Mouse (Mus musculus) embryo, embryonic 10.5 days (tissue): ENCODE results near the gene Clstn2.

ENCODE experiments used
- DNase-seq: peaks from one replicate; pipeline ENCODE4 v3.0.0-alpha.2; 2015; ENCODE audit warnings: low spot score

The Clstn2 gene

DNA sequence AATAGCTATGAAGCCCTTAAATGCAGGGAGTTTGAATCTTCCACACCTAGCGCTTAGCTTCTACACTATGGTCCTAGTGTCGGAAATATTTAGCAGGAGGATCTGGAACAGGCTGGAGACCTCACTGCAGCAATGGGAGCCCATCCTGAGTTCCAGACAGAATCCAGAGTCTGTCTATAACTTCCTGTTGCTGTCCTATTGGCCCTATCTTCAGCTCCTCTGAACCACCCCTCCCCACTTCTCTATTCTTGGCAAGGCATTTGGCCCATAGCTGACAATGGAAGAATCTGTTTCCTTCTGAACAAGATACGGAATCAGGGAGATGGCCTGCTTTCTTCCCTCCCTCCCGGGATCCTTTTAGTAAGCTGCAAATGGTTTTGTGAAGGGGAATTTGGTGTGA, 488.6 kb downstream of the Clstn2 start:
- no peak for DNase-seq

DNA sequence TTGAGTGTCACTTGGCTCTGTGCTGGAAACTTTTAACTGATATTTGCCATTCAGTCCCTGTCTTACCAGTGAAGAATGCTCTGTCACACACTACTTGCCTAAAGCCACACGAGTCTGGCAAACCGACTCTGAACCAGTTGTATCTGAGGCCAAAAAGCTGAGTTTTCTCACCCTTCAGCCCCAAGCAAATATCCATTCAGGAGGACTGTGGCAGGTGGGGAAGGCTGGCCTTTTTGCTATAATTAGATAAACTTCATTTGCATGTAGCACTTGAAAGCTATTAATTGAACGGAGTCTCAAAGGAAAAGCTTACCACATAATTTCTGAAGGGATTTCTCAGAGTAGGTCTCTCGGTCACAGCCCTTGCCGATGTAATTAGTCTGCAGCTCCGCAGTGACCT, 491.6 kb downstream of the Clstn2 start:
- DNase-seq = no peak

DNA sequence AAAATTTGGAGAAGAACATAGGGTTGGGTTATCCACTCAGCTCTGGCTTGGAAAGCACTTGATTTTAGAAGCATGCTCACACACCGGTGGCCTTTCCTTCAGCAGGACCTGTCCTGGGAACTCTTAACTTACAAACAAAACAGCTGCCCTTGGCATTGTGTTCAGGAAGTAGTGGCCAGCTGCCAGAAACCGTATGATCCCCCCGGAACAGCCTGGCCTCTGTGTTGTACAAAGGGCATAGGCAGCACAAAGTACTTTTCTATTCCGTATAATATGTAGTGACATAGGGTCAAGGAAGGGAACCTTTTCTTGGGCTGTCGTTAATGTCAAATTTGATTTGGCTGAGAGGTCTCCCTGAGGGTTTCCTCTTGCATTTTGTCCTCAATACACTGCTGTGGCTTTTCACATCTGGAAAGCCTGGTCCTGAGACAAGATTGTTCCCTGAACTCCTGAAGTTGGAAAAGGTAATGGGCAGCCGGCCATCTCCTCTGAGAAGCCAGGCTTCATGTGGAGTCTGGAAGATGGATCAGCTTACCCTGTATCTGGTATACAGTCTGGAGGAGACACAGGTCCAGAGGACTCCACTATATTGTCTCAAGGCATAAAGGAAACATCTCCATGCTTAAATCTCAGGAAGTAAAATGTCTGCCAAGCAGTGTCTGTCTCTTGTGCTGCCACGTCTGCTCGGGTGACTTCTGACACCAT, 494.8 kb downstream of the Clstn2 start:
- peak; percentile 9 for DNase-seq

DNA sequence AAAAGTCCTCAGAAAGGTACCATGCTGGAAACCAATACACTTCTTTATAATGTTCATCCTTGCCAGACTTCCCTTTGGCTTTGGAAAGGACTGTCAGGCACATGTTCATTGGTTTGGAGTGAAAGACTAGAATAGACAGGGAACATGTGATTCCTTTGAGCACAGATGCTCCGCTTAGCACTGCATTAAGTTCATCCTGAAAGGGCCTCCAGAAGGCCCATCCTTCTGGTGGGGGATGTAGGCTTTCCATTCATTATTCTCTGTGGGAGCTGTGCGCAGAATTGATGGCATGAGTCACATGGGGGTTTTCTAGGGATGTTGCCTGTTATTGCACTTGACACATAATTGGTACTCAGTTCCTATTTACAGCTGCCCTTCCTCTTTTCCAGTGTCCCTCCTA, 498.8 kb downstream of the Clstn2 start:
- DNase-seq = no peak

DNA sequence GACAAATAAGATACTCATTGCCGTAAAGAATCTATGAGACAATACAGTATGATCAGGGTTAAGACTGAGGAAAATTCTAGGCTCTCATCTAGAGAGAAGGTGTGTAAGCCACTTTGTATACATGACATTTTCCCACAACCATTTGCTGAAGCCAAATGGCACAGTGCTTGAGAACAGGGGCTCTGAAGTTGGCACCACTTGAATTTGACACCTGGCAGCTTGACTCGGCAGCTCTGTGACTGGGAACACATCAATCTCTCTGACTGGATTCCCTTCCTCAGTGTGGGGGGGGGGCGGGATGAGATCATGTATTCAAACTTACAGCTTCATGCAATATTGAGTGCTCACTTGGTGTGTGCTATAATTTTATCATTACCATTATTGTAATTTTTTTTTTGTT, 499.7 kb downstream of the Clstn2 start:
- DNase-seq = no peak

DNA sequence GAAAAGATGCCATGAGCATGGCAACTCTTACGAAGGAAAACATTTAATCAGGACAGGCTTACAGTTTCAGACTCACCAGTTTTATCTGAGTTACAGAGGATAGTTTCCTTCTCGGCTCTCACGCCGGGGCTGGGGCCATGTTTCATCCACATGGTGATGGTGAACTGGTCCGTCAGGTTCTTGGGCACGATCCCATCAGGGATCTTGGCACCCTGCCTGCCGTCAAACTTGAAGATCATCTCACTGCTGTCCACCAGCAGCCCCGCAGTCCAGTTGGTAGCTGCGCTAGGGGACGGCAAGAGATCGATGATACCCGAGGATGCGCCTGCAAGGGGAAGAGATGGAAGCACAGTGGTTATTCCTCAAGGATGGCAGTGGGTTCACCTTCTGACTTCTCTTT, 500.4 kb downstream of the Clstn2 start:
- DNase-seq = no peak

DNA sequence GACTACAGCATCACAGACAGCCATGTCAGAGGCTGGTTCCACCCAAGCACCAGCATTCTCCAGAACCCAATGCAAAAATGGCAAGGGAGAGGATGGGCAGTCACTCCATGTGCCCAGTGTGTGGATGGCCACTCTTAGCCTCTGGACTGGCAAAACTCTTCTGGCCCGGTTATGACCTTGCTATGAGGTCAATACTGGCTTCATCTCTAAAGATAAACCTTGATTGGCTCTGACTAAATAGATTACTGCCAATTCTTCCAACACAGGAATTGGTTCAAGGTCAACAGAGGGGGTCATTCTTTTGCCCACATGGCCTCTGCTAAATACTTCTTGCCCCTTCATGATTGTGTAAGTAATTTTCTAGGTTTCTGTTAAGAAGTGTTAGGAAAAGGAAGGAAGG, 505.1 kb downstream of the Clstn2 start:
- DNase-seq = no peak

DNA sequence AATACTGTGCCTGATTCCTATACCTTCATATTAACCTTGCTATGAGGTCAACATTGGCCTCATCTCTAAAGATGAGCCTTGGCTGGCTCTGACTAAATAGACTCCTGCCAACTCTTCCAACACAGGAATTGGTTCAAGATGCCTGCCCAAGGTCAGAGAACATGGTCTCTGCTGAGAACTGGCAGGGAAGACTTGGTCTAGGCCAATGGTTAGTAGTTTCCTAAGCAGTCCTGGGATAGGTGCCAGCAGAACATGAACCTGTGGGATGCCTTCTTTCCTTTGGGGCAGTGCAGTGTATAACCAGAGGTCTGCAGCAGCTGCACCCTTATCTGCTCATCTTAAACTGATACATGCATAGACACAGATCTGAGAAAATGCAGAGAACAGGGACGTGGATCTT, 505.7 kb downstream of the Clstn2 start:
- DNase-seq = no peak

DNA sequence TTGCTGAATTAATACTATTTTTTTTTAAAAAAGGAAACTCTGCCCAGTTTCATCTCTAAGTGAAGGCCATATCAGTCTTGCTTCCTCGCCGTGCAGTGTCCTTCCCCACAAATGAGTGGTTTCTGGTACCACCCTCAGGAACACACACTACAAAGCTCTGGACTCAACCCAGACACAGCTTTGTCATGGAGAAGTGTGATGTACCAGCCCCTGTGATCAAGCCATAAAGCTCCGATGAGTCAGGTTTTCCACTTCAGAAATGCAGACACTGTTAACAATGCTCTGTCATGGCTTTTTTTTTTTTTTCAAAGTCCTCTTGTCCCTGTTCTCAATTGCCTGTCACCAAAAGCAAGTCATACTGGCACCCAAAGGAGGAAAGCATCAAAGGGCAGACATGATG, 507.4 kb downstream of the Clstn2 start:
- no peak for DNase-seq

DNA sequence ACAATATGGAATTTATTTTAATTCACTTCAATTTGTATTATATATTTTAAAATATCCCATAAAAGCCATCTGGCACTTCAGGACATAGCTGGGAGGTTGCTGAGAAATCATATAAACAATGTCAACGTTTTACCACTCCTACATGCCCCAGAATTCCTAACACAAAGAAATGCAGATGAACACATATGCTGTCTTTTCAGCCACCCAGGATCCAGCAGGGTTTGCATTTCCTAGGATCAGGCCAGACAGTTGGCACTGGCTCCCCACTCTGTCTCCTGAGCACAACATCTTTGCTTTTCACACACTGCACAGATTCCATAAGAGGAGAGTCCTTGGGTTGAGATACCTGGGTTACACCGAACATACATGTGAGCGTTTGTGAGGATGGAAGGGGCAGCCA, 508.1 kb downstream of the Clstn2 start:
- DNase-seq = no peak

DNA sequence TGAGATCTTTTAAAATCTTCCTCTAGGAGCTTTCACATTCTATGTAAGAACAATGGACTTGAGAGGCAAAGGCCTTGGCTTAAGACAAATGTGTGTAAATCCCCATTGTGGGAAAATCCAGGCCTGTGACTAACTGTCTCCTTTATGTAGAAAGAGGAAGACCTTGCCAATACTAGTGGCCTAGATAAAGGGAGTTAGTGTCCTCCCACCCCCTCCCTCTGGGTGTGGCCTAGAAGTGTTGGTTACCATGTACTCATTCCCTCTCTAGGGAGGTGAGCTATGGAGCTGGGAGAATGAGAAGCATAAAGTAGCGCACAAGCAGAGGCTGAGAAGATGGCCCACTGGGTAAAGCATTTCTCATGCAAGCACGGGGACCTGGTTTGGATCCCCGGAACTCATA, 512.2 kb downstream of the Clstn2 start:
- DNase-seq = no peak

DNA sequence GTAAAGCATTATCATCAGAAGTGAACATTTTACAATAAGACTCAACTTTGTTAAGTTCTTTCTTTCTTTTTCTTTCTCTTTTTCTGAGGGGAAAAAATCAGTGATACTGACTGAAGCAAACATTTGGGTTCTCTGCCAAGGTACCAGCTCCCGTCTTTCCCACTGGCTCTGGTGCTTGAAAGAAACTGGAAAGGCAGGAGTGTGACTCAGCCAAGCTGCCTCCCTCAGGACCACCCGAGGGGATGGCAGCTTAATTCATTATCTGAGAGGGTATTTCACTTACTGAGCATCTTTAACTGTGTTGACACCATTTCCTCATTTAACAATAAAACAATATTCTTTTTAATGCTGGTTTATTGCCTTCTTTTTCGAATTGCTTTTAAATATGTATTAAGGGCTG, 516.0 kb downstream of the Clstn2 start:
- DNase-seq = no peak

DNA sequence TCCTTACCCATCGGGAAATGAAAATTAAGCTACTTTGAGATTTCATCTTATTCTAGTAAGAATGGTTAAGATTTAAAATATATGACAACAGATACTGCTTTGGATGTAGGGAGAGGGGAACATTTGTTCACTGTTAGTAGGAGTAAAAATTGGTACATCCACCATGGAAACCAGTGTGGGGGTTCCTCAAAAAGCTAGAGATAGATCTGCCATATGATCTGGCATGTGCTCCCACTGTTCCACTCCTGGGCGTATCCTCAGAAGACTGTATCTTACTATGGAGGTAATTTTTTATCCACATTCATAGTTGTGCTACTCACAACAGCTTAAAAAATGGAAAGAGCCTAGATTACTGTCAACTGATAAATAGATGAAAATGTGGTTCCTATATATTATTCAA, 518.3 kb downstream of the Clstn2 start:
- no peak for DNase-seq

DNA sequence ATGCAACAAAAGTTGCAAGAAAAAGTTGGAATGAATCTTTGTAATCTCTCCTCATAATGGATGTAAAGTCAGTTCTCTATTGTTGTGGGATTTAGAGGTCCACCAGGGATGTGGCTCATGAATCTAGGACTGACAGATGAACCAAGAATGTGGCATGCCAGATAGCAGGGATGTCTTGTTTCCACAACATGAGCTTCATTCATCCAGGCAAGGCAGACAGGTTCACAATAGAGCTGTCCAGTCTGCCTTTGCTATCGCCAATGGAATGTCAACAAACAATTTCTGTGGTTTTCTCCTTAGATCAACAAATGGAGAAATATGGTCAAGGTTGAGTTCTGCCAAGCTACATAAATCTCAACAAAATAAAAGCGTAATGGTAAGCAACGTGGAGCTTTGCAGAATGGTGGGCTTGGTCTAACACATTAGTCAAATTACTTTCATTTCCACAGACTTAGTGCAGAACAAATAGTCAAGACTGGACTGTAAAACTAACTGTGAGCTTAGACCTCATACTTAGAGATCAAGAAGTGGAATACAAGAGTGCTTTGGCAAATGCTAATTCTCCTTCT, 520.6 kb downstream of the Clstn2 start:
- peak; percentile 2 for DNase-seq

DNA sequence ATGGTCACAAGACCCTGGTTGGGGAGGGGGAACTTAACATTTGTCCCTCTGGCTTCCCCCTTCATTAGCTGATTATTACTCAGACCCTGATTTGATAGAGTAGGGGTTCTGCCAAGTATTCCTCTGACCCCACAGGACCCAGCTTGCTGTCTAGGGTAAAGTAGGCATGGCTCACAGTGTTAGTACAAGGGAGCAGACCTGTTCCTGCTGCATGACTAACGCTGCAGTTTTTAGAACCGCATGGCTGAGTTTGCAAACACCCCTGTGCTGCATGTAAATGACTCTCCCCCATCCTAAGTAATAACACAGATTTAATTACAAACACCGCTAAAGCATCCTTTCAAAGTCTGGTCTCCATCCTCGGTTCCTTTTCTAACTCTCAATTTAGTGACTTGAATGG, 531.6 kb downstream of the Clstn2 start:
- no peak for DNase-seq

DNA sequence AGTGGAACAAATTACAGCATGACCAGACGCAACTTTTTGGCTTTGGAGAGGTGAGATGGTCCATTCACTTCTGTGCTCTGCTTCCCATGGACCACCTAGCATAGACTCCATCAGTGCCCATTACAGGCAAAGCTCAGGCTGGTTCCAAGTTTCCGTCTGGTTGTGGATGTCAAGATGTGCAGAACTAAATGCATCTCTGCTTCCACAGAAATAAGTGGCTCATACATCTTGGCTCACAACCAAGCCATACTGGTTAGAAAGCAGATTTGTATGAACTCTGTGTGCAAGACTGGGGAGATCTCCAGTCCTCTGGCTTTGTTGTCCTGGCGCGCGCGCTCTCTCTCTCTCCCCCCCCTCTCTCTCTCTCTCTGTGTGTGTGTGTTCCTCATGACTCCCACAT, 537.9 kb downstream of the Clstn2 start:
- DNase-seq = no peak

DNA sequence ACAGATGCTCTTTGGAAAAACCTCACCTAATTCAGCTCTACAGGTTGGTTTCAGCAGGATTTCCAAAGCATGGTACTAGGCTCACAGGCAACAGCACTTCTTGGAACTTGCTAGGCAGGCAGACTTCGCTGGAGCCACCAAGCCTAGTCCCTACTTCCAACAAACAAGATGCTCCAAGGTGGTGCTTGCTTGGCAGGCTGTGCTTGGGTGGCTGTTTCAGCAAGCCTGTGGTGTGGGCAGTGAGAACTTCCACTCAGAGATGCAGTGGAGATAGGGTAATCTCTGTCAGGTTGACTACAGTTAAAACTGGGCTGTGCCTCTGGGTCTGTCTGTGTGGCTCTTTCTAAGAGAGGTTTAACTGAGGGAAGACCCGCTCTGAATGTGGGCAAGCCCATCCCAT, 541.4 kb downstream of the Clstn2 start:
- DNase-seq = no peak

DNA sequence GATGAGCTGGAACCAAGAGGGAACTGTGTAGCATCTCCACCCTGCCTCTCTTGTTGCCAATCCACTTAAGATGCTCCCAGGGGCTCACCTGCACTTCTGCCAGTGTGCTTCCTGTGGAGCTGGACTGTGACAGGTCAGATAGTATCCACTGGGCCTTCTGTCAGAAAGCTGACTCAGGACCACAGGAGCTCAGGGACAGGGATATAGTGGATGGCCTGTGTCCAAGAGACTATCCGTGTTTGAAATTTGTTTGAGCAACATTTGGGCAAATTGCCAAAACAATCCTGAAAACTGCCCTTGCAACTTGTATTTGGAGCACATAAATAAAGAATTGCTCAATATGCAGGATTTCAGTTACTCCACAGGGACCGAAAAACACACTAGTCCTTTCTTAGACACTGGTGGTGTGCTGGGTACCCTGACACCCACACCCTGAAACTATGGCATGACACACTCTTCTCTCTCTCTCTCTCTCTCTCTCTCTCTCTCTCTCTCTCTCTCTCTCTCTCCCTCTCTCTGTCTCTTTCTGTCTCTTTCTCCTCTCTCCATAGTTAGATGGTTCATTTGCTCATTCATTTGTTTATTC, 542.3 kb downstream of the Clstn2 start:
- no peak for DNase-seq

DNA sequence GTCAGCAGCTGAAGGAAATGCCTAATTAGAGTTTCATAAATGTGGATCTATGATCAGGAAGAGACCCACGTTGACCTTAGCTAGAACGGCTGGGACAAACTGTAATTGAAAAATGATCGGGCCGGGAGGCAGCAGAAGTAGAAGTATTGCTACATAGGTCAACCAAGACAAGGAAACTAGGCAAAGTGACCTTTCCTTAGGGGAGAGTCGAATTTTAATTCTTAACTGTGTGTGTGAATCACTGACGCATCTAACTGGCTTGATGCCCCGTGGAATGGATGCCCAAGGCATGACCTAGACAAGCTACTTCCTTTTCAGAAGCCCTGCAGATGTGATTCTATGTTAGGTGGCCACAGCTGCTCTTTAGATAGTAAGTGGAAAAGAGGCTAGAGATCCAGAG, 546.2 kb downstream of the Clstn2 start:
- DNase-seq = no peak

DNA sequence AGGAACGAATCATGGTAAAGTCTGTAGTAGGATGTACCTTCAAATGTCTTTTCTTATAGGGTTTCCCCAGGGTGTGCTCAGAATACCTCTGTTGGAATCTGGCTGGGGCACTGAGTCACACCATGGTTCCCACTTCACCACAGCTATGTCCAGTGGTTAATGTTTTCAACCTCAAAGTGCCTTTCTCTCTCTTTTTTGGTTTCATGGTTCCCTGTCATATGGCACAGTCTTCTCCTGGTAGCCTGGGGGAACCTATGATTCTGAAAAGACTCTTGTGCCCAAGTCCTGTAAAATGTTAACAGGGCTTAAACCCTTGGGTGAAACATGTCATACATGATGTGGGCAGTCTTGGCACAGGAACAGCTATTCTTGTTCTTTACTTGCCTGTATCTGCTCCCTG, 551.8 kb downstream of the Clstn2 start:
- DNase-seq = no peak

DNA sequence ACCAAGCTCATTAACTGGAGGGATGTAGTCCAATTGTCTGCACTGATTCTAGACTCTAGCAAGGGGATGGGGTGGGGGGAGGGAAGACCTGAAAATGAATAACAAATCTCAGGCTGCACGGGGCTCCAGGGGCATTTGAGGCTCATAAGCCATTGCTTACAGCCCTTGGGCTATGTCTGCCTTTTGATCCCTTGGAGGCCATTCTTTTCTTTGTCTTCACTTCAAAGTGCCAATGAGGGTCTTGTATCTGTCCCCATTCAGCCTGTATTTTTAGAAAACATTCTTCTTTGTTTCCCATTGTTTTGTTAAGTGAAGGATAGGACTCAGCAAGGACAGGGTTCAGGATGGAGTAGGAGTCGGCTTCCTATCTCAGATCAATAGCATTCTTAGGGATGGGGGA, 556.0 kb downstream of the Clstn2 start:
- DNase-seq = no peak

DNA sequence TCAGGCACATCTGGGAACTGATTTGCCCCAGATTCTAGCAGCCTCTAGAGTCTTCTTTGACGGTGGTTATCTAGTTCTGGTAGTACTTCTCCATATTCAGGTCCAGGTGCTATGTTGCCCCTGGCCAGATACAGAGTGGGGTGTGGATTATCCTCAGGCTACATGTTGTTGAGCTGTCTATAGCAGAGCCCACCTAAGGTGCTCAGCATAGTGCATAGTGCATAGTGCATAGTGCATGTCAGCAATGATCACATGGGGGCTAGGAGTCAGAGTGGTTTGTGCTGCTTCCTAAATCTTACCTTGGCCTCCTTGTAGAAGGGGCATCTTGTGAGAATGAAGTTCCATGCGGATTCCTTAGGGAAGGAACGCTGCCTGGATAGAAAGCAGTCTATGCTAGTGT, 556.5 kb downstream of the Clstn2 start:
- no peak for DNase-seq

DNA sequence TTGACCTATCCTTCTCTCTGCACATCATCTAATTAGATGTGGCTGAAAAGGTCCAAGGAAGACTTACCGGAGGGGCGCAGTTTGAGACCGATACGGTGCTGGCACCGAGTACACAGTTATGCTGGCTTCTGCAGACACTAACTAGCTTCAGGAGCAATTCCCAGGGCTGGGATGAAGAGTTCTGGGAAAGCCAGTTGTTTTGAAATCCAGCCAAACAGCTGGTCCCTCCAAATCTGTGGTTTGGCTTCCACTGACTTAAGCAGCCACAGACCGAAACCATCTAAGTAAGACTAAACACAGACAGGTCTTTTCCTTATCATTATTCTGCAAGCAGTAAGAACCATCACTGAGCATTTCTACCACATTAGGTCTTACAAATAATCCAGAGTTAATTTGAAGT, 558.1 kb downstream of the Clstn2 start:
- no peak for DNase-seq

DNA sequence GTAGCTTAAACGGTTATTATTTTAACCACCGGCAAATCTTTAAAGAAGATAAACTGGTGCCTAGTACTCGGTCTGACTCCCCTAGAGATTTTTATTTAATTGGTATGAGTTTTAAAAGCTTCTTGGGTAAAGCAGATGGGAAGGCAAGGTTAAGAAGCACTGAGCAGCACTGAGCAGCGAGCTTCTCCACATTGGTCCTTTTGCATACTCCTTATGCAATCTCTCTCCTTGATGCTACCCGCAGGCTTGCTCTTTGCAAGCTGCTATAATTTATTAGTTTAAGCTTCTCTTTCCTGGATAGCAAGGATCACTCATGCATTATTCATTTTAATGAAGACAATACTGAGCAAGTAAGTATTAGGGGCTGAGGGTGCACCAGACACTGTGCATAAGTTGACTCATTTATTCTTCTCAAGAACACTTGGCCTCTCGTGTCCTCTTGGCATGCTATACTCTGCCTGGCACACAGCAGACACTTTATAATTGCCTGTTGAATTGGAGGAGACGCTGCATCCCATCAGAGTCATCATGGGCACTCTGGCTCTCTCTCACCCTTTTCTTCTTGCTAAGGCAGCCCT, 561.9 kb downstream of the Clstn2 start:
- DNase-seq = no peak
